Mouse (Mus musculus) T-helper 1 cell (primary cell): ENCODE results near the gene Htr1b.

Experiments
- in situ Hi-C: fragments of 300-600 bp; cut with MboI, MseI; formaldehyde crosslinking; loops from one replicate; pipeline ENCODE4 v1.15.1; 2025; ENCODE audit warnings: high pct_unique_total_duplicates

Htr1b gene

GRCm38 (mm10) chr9:81633437-81633973 lies at the start of gene Htr1b:
TSS of gene Htr1b (minus strand) at chr9:81633828.
- in situ Hi-C loops: loop anchor here (5.0 to 25.0 kb wide), 3 partner anchors 1179 to 1571 kb away; no protein-coding TSS in a partner anchor

GRCm38 (mm10) chr9:81676716-81677115 lies 43.1 kb upstream of the Htr1b start:
- in situ Hi-C loops: no loop called here

DNA sequence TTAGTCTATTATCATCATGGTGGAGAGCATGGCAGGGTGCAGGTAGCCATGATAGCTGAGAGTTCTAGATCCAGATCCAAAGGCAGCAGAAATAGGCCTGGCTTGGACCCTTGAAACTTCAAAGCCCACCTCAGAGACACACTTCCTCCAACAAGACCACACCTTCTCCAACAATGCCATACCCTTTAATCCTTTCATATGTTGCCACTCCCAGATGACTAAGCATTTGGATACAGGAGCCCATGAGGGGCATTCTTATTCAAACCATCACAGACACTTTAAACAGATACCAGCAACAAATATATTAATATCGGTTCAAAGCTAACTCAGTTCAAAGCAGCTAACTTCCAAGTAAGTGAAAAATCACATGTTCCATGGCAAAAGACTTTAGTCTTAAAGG lies 3.9 kb upstream of the Htr1b start:
- in situ Hi-C loops: loop anchor here (25.0 kb wide), 2 partner anchors 1175 to 1325 kb away; no protein-coding TSS in a partner anchor

GRCm38 (mm10) chr9:81635109-81635508 lies 1.5 kb upstream of the Htr1b start:
- in situ Hi-C loops: loop anchor here (25.0 kb wide), 2 partner anchors 1177 to 1323 kb away; no protein-coding TSS in a partner anchor

DNA sequence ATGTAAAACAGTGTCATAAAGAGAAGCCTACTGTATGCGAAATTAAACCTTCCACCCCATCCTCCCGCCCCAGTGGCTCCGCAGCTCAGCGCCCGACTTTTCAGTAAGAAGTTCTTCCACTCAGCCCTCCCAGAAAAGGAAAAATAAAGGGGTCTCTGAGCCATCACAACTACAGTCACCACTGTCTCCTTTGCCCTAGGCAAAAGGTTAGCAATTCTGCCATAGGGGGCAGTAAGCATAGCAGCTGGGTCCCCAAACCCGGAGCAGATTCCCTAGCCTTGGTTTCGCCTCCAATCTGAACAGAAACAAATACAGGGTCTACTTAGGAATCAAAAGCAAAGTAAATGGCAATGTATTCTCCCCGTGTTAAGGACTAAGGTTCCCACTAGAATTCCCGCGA lies 535 bp upstream of the Htr1b start:
- in situ Hi-C loops: loop anchor here (5.0 to 25.0 kb wide), 3 partner anchors 1178 to 1572 kb away; no protein-coding TSS in a partner anchor

- in situ Hi-C loops: loop anchor here (5.0 to 25.0 kb wide), 3 partner anchors 1179 to 1571 kb away; no protein-coding TSS in a partner anchor
Observed at GRCm38 (mm10) chr9:81632736-81633436, 742 bp downstream of the Htr1b start.

DNA sequence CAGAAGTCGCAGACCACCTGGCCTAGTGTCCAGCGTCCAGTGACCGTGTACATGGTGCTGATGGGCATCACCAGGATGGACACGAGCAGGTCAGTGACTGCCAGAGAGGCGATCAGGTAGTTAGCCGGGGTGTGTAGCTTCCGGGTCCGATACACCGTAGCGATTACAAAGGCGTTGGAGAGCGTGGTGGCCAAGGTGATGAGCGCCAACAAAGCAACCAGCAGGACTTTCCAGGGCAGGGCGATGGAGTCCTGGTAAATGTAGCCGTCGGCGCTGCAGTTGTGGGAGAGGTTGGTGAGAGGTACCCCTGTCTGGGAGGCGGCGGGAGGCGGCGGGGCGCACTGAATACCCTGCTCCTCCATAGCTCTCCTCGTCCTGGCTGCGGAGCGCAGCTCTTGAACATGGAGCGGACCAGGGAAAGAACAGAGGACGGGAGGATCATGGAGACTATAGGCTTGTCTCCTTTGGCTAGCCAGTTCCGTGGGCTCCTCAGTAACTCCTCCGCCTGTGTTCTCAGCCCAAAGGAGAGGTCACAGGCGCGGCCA lies 1.4 kb downstream of the Htr1b start:
- in situ Hi-C loops: loop anchor here (5.0 to 25.0 kb wide), 3 partner anchors 1180 to 1570 kb away; no protein-coding TSS in a partner anchor

DNA sequence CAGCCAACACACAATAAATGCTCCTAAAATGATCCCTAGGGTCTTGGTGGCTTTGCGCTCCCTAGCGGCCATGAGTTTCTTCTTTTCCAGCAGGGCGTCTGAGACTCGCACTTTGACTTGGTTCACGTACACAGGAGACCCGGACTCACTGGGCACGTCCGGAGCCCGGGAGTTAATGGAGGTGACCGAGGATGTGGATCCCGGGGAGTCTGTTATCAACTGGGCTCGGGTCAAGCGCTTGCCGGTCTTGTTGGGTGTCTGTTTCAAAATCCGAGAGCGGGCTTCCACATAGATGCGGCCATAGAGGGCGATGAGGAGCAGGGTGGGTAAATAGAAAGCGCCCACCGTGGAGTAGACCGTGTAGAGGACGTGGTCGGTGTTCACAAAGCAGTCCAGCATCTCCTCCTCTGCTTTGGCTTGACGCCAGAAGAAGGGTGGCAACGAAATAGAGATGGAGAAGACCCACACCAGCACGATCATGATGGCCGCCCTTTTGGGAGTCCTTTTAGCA lies 2.0 kb downstream of the Htr1b start:
- in situ Hi-C loops: loop anchor here (5.0 to 25.0 kb wide), 3 partner anchors 1181 to 1569 kb away; no protein-coding TSS in a partner anchor

- in situ Hi-C loops: loop anchor here (25.0 kb wide), 2 partner anchors 1185 to 1315 kb away; no protein-coding TSS in a partner anchor
Observed at GRCm38 (mm10) chr9:81626899-81627606, 6.6 kb downstream of the Htr1b start.

DNA sequence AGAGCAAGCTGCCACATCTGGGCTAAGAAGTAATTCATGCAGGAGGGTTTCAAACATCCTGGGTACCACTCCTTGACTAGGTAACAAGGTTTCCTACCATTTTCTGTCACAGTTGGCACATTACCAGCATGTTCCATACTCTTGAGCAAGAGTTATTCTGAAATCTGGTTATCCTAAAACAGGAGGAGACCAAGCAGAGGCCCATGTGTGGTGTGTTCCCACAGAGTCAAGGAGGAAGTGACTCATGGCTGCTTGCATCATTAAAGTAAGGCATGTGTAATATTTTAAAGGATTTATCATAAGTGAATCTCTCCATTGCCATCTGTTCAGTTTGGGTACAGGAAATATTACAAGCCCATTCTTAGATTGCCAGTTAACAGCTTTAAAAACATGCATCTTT lies 7.7 kb downstream of the Htr1b start:
- in situ Hi-C loops: loop anchor here (25.0 kb wide), 2 partner anchors 1186 to 1314 kb away; no protein-coding TSS in a partner anchor

DNA sequence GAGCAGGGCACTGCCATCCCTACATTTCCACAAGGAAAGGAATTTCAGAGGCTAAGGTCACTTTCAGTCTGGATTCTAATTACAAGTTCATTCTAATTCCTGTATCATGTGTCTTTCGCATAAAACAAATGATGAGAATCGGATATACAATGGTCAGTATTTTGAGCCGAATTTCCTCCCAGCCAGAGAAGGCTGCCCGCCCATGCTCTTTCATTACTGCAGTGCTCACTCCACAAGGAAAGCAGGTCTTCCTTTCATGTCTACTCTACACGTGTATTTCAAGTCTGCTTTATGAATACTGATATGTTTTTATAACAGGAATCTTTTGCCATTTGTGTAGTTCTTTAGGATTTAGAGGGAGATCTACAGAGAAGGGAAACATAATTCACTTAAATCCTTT lies 10.8 kb downstream of the Htr1b start:
- in situ Hi-C loops: no loop called here

GRCm38 (mm10) chr9:81611022-81611421 lies 22.6 kb downstream of the Htr1b start:
- in situ Hi-C loops: no loop called here
